Mouse (Mus musculus): ENCODE results near the gene Mdm4. TPM values are rescaled to one million over a fixed set of nuclear protein-coding genes. Genes with fewer than 3 reads are reported as not detected.
"Not testable (repeated sequence)": the region's sequence is repeated elsewhere in the genome, so short reads cannot be mapped to it uniquely, and the experiment has no call there.

The Mdm4 gene
- polyA plus RNA-seq, 1 experiment = 66.0 TPM

DNA sequence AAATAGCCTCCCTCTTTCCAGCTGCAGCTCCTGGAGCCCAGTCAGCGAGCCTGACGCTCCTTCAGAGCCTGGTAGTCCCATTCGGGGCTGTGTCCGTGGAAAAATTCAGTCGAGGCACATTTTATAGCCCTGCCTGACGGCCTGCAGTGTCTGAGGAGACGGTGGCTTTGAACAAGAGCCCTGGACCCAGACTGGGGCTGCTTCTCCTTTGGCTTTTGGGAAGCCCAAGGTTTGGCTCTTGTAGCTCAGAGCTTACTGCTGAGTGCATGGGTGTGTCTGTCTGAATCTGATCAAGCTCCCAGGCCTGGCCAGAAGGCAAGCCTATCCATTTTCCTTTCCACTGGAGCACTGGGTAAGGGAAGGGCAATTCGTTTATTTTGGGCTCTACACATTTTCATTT is 17.2 kb upstream of the Mdm4 start:
- Histone ChIP-seq H3K27ac (ENCODE audit: control insufficient read depth, insufficient read depth, low read depth, low read length, poor library complexity) (no peak overlapping the region), H3K4me3 (replicated peaks; ENCODE audit: control insufficient read depth, low read depth, low read length) (no peak overlapping the region), H3K4me1 (ENCODE audit: control insufficient read depth, insufficient read depth, low read length) (peaks cover 1% of the 10 kb centered on the region; the same call in 1 of the 2 replicates)
- TF ChIP-seq CTCF (IDR thresholded peaks at IDR 0.05; ENCODE audit: control insufficient read depth, insufficient read depth, low read length) = no peak
- TF ChIP-seq POLR2A (IDR thresholded peaks at IDR 0.05; ENCODE audit: borderline replicate concordance, control insufficient read depth, low read depth, low read length) = no peak
- 76% methylated on average over 8 of the region's 8 CpGs for WGBS

DNA sequence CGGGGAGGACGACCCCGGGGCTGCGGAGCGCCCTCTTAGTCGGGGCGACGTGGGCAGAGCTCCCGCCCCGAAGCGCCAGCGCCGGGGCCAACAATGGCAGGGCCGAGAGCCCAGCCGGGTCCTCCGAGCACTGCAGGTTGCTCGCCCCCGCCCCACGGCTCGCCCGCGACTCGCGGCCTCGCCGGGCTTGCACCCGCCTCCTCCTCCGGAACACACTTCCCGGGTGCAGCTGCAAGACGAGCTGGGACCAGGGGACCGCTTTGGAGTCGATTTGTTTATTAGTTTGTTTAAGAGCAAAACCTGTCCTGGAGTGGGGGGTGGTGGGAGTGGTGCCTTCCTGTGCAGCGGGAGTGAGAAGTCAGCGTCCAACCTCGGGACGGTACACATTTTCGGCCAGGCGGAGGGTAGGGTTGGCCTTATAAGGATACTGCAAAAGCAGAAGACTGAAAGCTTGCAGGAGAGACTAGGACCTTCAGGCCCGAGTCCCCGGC is 16.1 kb upstream of the Mdm4 start:
- no peak for TF ChIP-seq POLR2A (IDR thresholded peaks at IDR 0.05; ENCODE audit: borderline replicate concordance, control insufficient read depth, low read depth, low read length)
- TF ChIP-seq CTCF (IDR thresholded peaks at IDR 0.05; ENCODE audit: control insufficient read depth, insufficient read depth, low read length) = no peak
- Histone ChIP-seq H3K4me1 (ENCODE audit: control insufficient read depth, insufficient read depth, low read length) (no peaks in the 10 kb centered on the region; the same call in 1 of the 2 replicates), H3K27ac (ENCODE audit: control insufficient read depth, insufficient read depth, low read depth, low read length, poor library complexity) (peak overlapping the region; percentile 81), H3K4me3 (replicated peaks; ENCODE audit: control insufficient read depth, low read depth, low read length) (peak overlapping the region; percentile 70)
- under 1% methylated on average over 40 of the region's 40 CpGs for WGBS

DNA sequence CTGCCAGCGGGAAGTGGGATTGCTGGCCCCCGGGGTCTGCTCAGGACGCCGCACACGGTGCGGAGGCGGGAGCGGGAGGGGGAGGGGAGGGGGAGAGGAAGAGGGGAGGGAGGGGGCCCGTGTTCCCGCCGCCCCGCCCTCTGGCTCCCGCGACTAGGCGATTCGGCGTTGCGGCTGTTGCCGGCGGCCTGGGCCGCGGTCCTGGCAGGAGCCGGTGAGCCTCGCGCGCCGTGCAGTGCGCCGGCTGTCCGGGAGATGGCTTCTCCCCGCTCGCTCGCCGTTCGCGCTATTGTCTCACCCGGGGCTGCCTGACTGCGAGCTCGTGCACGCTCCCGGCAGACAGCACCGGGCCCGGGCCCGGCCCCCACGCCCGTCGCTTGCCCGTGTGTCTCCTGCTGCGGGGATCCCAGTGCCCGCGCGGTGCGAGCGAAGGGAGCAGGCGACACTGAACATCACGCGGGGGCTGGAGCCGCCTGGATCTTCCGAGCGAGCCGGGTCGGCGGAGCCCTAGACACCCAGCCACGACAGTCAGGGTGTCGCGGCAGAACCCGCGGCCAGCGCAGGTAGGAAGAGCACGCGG is 15.6 kb upstream of the Mdm4 start:
- Histone ChIP-seq H3K4me1 (ENCODE audit: control insufficient read depth, insufficient read depth, low read length) (no peaks in the 10 kb centered on the region; the same call in 1 of the 2 replicates), H3K27ac (ENCODE audit: control insufficient read depth, insufficient read depth, low read depth, low read length, poor library complexity) (peak overlapping the region; percentile 81), H3K4me3 (replicated peaks; ENCODE audit: control insufficient read depth, low read depth, low read length) (peak overlapping the region; percentile 70)
- TF ChIP-seq CTCF (IDR thresholded peaks at IDR 0.05; ENCODE audit: control insufficient read depth, insufficient read depth, low read length) (peak; percentile 30; the same call in 1 of the 2 replicates), POLR2A (IDR thresholded peaks at IDR 0.05; ENCODE audit: borderline replicate concordance, control insufficient read depth, low read depth, low read length) (peak; percentile 32; the same call in 1 of the 2 replicates)
- WGBS = under 1% methylated on average over 69 of the region's 71 CpGs

DNA sequence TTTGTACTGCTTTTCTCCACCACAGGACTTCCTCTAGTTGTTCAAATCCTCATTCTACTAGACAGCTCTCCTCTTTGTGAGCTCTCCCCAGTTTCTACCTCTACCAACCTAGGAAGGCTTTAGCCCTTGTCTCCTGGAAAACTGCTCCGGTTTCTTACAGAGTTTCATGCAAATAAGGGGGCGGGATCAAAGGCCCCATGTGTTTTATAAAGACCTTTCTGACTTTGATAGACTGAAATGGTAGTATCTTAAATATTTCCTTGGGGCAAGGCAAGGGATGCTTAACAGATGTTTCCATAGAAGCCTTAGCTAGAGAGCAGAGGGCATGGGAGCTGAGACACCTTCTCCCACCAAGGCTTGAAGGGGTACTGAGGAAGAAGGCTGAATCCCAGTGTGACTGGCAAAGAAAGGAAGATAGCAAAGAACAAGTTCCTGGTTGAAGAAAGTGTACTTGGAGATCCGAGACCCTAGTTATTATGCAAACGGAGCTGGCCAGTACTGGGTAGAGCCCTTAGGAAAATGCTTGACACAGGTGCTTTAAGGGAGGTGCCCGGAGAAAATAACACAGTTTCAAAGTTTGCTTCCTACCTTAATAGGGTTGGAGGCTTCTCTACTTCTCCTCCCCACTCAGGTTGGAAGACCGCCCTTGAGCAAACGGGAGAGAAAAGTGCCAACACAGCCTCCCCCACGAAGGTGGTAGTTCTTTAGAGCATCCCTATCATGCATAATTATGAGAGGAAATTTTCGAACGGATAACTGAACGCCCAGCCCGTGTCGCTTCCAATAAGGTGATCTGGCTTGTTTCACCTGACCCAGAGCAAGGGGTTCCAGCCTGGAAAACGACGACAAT is 14.9 kb upstream of the Mdm4 start, which contains the start of gene Pik3c2b:
Gene Pik3c2b (plus strand): TSS at position 657 of the 850 bp plus-strand sequence.
- H3K27ac ChIP-seq (ENCODE audit: control insufficient read depth, insufficient read depth, low read depth, low read length, poor library complexity) = peak within 1 kb of the TSS; percentile 81
- no peak for TF ChIP-seq POLR2A (IDR thresholded peaks at IDR 0.05; ENCODE audit: borderline replicate concordance, control insufficient read depth, low read depth, low read length)
- TF ChIP-seq CTCF (IDR thresholded peaks at IDR 0.05; ENCODE audit: control insufficient read depth, insufficient read depth, low read length) = no peak
- 7% methylated on average over 15 of the region's 15 CpGs for WGBS
- H3K4me3 ChIP-seq (replicated peaks; ENCODE audit: control insufficient read depth, low read depth, low read length) = peak within 1 kb of the TSS; percentile 70
- no peaks in the 10 kb centered on the region; the same call in 1 of the 2 replicates for H3K4me1 ChIP-seq (ENCODE audit: control insufficient read depth, insufficient read depth, low read length)

DNA sequence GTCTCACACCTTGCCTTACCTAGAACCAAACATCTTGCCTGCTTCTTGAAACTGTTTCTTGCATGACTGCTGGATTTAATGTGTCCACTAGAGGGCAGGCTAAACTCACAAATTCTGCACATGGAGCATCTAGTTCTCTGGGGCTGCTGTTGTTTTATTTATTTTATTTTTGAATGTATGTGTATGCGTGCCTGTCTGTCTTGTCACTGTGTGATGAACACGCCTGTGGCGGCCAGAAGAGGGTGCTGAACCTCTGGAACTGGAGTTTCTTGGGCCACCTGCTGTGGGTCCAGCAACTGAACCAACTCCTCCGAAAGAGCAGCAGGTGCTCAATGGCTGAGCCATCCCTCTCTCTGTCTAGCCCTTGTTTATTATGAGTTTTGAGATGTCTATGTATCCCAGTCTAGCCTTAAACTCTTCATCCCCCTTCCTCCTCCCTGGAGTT is 9.2 kb upstream of the Mdm4 start:
- no peaks in the 10 kb centered on the region; the same call in 1 of the 2 replicates for H3K4me1 ChIP-seq (ENCODE audit: control insufficient read depth, insufficient read depth, low read length)
- H3K27ac ChIP-seq (ENCODE audit: control insufficient read depth, insufficient read depth, low read depth, low read length, poor library complexity) = no peak overlapping the region
- no peak overlapping the region for H3K4me3 ChIP-seq (replicated peaks; ENCODE audit: control insufficient read depth, low read depth, low read length)
- 17% methylated on average over 4 of the region's 4 CpGs for WGBS
- TF ChIP-seq POLR2A (IDR thresholded peaks at IDR 0.05; ENCODE audit: borderline replicate concordance, control insufficient read depth, low read depth, low read length) (no peak), CTCF (IDR thresholded peaks at IDR 0.05; ENCODE audit: control insufficient read depth, insufficient read depth, low read length) (peak; percentile 54)

DNA sequence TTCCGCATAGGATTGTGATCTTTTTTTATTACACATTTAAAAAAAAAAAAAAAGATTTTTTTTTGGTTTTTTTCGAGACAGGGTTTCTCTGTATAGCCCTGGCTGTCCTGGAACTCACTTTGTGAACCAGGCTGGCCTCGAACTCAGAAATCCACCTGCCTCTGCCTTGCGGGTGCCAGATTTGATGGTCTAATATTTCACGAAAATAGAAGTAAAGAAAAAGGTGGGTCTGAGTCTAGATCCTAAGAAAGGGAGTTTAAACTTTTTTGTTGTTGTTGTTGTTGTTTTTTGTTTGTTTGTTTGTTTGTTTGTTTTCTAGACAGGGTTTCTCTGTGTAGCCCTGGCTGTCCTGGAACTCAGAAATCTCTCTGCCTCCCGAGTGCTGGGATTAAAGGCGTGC is 4.3 kb upstream of the Mdm4 start:
- H3K4me3 ChIP-seq (replicated peaks; ENCODE audit: control insufficient read depth, low read depth, low read length); H3K27ac ChIP-seq (ENCODE audit: control insufficient read depth, insufficient read depth, low read depth, low read length, poor library complexity); H3K4me1 ChIP-seq (ENCODE audit: control insufficient read depth, insufficient read depth, low read length): not testable (repeated sequence)
- 77% methylated on average over 7 of the region's 7 CpGs for WGBS

DNA sequence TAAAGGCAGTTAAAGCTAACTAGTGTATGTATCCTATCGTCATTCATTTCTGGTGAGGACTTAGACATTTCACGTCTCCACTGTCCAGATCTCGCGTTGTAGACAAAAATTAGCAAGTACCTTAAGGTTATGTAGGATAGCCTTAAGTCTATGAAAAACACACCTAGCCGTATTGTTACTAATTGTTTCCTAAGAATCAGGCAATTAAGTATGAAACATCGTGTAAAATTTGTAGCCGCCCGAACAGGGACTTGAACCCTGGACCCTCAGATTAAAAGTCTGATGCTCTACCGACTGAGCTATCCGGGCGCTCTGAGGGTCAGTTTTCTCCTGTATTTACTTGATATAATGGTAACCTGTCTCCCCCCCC is 3.7 kb upstream of the Mdm4 start:
- H3K4me1 ChIP-seq (ENCODE audit: control insufficient read depth, insufficient read depth, low read length) = no peaks in the 10 kb centered on the region; the same call in 1 of the 2 replicates
- peak overlapping the region; percentile 71 for H3K4me3 ChIP-seq (replicated peaks; ENCODE audit: control insufficient read depth, low read depth, low read length)
- no peak overlapping the region for H3K27ac ChIP-seq (ENCODE audit: control insufficient read depth, insufficient read depth, low read depth, low read length, poor library complexity)
- 2% methylated on average over 11 of the region's 11 CpGs for WGBS
- no peak for TF ChIP-seq POLR2A (IDR thresholded peaks at IDR 0.05; ENCODE audit: borderline replicate concordance, control insufficient read depth, low read depth, low read length)
- no peak for TF ChIP-seq CTCF (IDR thresholded peaks at IDR 0.05; ENCODE audit: control insufficient read depth, insufficient read depth, low read length)

DNA sequence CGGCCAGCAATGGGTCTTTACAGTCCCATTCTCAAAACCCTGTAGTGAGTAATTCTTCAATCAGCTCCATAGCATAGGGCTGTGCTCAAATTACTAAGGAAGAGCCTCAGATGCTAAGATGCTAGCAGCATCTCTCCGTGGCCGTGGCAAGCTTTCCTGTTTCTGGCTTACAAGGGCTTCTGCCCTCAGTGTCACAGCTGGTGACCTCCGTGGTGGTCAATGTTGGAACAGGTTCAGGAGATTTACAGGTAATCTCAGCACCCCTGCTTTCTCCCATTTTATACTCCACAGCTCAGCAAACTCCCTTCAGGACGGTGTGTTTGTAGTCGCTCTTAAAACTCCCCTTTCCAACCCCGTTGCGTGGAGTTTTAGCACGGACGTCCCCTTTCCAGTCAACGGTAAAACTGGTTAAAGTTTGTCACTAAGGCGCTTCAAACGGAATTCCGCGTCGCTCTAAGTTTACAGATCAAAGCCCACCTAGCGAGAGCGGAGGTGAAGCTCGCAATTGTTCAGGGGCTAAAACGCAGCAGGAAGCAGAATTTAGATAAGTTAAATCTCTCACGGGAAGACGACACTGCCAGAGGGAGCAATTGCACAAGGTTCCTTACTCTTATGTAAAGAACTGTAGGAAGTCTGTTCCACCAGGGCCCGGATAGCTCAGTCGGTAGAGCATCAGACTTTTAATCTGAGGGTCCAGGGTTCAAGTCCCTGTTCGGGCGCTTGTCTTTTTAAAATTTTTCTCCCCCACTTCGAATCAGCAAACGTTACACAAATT is 3.1 kb upstream of the Mdm4 start:
- TF ChIP-seq CTCF (IDR thresholded peaks at IDR 0.05; ENCODE audit: control insufficient read depth, insufficient read depth, low read length) = no peak
- TF ChIP-seq POLR2A (IDR thresholded peaks at IDR 0.05; ENCODE audit: borderline replicate concordance, control insufficient read depth, low read depth, low read length) = no peak
- WGBS = under 1% methylated on average over 28 of the region's 28 CpGs
- peak overlapping the region; percentile 71 for H3K4me3 ChIP-seq (replicated peaks; ENCODE audit: control insufficient read depth, low read depth, low read length)
- H3K27ac ChIP-seq (ENCODE audit: control insufficient read depth, insufficient read depth, low read depth, low read length, poor library complexity) = peak overlapping the region; percentile 67
- H3K4me1 ChIP-seq (ENCODE audit: control insufficient read depth, insufficient read depth, low read length) = no peaks in the 10 kb centered on the region; the same call in 1 of the 2 replicates
